Mouse (Mus musculus) G1E (cell line): ENCODE measurements around the gene Itga9.

Source experiments
- CTCF ChIP-seq: IDR thresholded peaks from 2 replicates; pipeline ENCODE4 v1.5.1; 2012; ENCODE audit warnings: low read depth, low read length, inconsistent platforms, mixed read lengths
- GATA1 ChIP-seq: IDR thresholded peaks from 2 replicates; pipeline ENCODE4 v1.6.1; 2012; ENCODE audit warnings: borderline replicate concordance, low read length, inconsistent platforms, mixed read lengths
- TAL1 ChIP-seq: conservative IDR thresholded peaks from 2 replicates; pipeline ENCODE4 v1.6.1; 2012; ENCODE audit warnings: low read depth, low read length, inconsistent platforms, mixed read lengths

DNA sequence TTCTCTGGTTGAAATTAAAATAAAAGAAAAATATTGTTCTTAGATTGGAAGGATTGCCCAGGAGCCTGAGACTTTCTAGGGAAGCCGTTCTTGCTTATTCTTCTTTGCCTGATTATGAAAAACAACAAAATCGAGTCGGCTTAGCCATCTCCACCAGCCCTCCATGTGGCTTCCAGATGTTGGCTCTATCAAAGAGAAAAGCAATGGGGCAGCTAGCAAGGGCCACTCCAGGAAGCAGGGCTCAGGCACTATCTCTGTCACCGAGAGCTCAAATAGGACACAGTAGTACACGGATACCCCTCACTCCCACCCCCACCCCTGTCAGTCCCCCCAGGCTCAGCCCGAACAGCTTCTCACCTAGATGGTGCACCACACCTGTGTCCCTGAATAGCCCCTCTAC lies 168.2 kb downstream of the Itga9 start:
- TF ChIP-seq GATA1 (no peak), CTCF (no peak), TAL1 (no peak)
